Mouse (Mus musculus): ENCODE results near the gene Gm47841. TPM values are rescaled to one million over a fixed set of nuclear protein-coding genes. Genes with fewer than 3 reads are reported as not detected.

Gene Gm47841
- polyA plus RNA-seq, 1 experiment: not detected

DNA sequence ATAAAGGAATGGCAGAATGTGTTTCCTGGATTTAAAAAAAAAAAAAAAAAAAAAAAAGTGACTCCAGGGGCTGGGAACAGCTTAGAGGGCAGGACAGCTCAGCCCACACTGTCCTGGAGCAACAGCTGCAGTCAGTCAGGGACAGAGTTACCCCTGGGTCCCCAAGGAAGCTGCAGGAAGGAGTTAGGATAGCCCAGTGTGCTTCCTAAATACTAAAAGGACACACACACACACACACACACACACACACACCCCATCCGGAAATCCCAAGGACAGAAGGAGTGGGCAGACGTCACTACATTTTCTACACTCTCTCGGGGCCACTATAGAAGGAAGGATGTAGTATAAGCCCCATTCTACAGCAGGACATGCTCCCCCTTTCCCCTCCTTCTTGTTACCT, 20.8 kb upstream of the Gm47841 start:
- 58% methylated on average over 3 of the region's 3 CpGs for WGBS
- Histone ChIP-seq H3K4me1 (ENCODE audit: control insufficient read depth, insufficient read depth, insufficient read length) (no peaks in the 10 kb centered on the region), H3K4me3 (ENCODE audit: extremely low read depth, insufficient read depth, insufficient read length) (no peak overlapping the region), H3K27me3 (ENCODE audit: control insufficient read depth, insufficient read depth, low read length) (no peaks in the 10 kb centered on the region; the same call in 1 of the 2 replicates), H3K36me3 (ENCODE audit: control insufficient read depth, insufficient read depth, low read length) (no peaks in the 10 kb centered on the region), H3K27ac (ENCODE audit: insufficient read depth, low read length) (no peak overlapping the region)
- DNase-seq (ENCODE audit: low read depth in 1 of 2, low spot score in 2 of 2): no peak
- TF ChIP-seq POLR2A (IDR thresholded peaks at IDR 0.05; ENCODE audit: low read depth, low read length): no peak
- no peak for TF ChIP-seq CTCF (IDR thresholded peaks at IDR 0.05; ENCODE audit: extremely low read depth, insufficient read depth, insufficient read length, insufficient replicate concordance)

DNA sequence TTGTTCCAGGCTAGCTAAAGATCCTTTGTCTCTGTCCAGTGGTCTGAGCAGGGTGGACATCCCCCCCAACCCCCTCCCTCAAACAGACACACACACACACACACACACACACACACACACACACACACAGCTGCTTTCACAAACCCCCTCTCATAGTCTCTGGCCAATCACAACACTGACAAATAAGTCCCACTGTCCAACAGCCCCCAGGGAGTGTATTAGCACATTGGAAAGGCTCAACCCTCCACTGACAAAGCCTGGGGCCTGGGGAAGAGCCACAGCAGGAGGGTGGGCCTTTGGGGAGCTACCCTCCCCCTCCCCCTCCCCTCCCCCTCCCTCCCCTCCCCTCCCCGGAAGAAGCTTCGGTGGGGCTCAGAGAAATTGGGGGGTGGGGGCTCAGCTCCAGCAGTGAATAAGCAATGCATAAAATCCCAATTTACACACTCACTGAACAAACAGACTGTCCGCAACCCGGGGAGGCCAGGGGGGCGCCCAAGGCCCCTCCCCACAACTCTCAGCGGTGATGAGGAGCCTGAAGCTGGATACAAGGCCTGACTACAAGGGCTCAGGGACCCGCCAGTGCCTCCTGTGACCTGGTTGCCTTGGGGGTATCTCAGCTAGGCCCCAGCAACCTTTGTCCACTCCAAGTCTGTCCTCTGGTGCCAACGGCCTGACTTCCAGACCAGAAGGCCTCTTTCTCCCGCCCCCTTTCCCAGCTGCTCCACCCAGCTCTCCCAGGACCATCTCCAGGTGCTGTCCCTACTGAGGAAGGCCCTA, 19.9 kb upstream of the Gm47841 start:
- no peak for TF ChIP-seq CTCF (IDR thresholded peaks at IDR 0.05; ENCODE audit: extremely low read depth, insufficient read depth, insufficient read length, insufficient replicate concordance)
- no peak for TF ChIP-seq POLR2A (IDR thresholded peaks at IDR 0.05; ENCODE audit: low read depth, low read length)
- H3K36me3 ChIP-seq (ENCODE audit: control insufficient read depth, insufficient read depth, low read length): no peaks in the 10 kb centered on the region
- H3K27ac ChIP-seq (ENCODE audit: insufficient read depth, low read length): no peak overlapping the region
- H3K4me1 ChIP-seq (ENCODE audit: control insufficient read depth, insufficient read depth, insufficient read length): no peaks in the 10 kb centered on the region
- DNase-seq (ENCODE audit: low read depth in 1 of 2, low spot score in 2 of 2): no peak
- no peak overlapping the region for H3K4me3 ChIP-seq (ENCODE audit: extremely low read depth, insufficient read depth, insufficient read length)
- no peaks in the 10 kb centered on the region; the same call in 1 of the 2 replicates for H3K27me3 ChIP-seq (ENCODE audit: control insufficient read depth, insufficient read depth, low read length)
- WGBS: 80% methylated on average over 7 of the region's 9 CpGs

GRCm38 (mm10) chr15:101066364-101066847, 19.2 kb upstream of the Gm47841 start:
- WGBS: 69% methylated on average over 6 of the region's 6 CpGs
- Histone ChIP-seq H3K4me1 (ENCODE audit: control insufficient read depth, insufficient read depth, insufficient read length) (no peaks in the 10 kb centered on the region), H3K4me3 (ENCODE audit: extremely low read depth, insufficient read depth, insufficient read length) (no peak overlapping the region), H3K27ac (ENCODE audit: insufficient read depth, low read length) (no peak overlapping the region), H3K27me3 (ENCODE audit: control insufficient read depth, insufficient read depth, low read length) (no peaks in the 10 kb centered on the region; the same call in 1 of the 2 replicates), H3K36me3 (ENCODE audit: control insufficient read depth, insufficient read depth, low read length) (no peaks in the 10 kb centered on the region)
- TF ChIP-seq POLR2A (IDR thresholded peaks at IDR 0.05; ENCODE audit: low read depth, low read length): no peak
- no peak for TF ChIP-seq CTCF (IDR thresholded peaks at IDR 0.05; ENCODE audit: extremely low read depth, insufficient read depth, insufficient read length, insufficient replicate concordance)
- DNase-seq (ENCODE audit: low read depth in 1 of 2, low spot score in 2 of 2): no peak

- Histone ChIP-seq H3K27ac (ENCODE audit: insufficient read depth, low read length) (no peak overlapping the region), H3K36me3 (ENCODE audit: control insufficient read depth, insufficient read depth, low read length) (no peaks in the 10 kb centered on the region), H3K27me3 (ENCODE audit: control insufficient read depth, insufficient read depth, low read length) (no peaks in the 10 kb centered on the region), H3K4me3 (ENCODE audit: extremely low read depth, insufficient read depth, insufficient read length) (no peak overlapping the region), H3K4me1 (ENCODE audit: control insufficient read depth, insufficient read depth, insufficient read length) (no peaks in the 10 kb centered on the region)
- 68% methylated on average over 6 of the region's 6 CpGs for WGBS
- DNase-seq (ENCODE audit: low read depth in 1 of 2, low spot score in 2 of 2): no peak
- no peak for TF ChIP-seq POLR2A (IDR thresholded peaks at IDR 0.05; ENCODE audit: low read depth, low read length)
- no peak for TF ChIP-seq CTCF (IDR thresholded peaks at IDR 0.05; ENCODE audit: extremely low read depth, insufficient read depth, insufficient read length, insufficient replicate concordance)
Observed at GRCm38 (mm10) chr15:101065069-101065468, 17.9 kb upstream of the Gm47841 start.

DNA sequence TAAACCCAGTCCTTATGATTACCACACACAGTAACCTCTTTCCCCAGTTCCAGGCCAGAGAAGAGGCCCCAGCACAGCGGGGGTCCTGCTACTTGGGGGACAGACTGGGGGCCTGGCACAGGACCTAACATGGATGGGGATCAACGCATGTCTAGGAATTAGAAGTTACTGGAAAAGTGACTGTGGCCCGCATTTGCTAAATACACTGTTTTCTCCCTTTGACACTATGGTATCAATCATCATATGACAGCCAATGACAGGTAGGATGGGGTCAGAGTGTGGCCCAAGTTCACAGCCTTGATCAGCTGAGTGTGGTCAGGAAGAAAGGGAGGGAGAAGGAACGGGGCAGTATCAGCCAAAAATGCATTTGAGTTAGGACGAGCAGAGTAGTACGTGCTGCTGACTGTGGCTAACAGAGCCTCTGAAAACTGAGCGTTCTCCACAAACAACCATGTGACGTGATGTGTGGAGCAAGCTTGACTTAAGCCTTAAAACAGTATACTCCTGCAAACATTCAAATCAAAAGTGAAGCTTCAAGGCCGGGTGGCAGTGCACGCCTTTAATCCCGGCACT, 13.2 kb upstream of the Gm47841 start:
- WGBS: 86% methylated on average over 11 of the region's 11 CpGs
- H3K27ac ChIP-seq (ENCODE audit: insufficient read depth, low read length): no peak overlapping the region
- H3K27me3 ChIP-seq (ENCODE audit: control insufficient read depth, insufficient read depth, low read length): no peaks in the 10 kb centered on the region
- no peak for DNase-seq (ENCODE audit: low read depth in 1 of 2, low spot score in 2 of 2)
- TF ChIP-seq POLR2A (IDR thresholded peaks at IDR 0.05; ENCODE audit: low read depth, low read length) (no peak), CTCF (IDR thresholded peaks at IDR 0.05; ENCODE audit: extremely low read depth, insufficient read depth, insufficient read length, insufficient replicate concordance) (no peak)
- no peaks in the 10 kb centered on the region for H3K36me3 ChIP-seq (ENCODE audit: control insufficient read depth, insufficient read depth, low read length)
- H3K4me1 ChIP-seq (ENCODE audit: control insufficient read depth, insufficient read depth, insufficient read length): no peaks in the 10 kb centered on the region
- H3K4me3 ChIP-seq (ENCODE audit: extremely low read depth, insufficient read depth, insufficient read length): no peak overlapping the region

DNA sequence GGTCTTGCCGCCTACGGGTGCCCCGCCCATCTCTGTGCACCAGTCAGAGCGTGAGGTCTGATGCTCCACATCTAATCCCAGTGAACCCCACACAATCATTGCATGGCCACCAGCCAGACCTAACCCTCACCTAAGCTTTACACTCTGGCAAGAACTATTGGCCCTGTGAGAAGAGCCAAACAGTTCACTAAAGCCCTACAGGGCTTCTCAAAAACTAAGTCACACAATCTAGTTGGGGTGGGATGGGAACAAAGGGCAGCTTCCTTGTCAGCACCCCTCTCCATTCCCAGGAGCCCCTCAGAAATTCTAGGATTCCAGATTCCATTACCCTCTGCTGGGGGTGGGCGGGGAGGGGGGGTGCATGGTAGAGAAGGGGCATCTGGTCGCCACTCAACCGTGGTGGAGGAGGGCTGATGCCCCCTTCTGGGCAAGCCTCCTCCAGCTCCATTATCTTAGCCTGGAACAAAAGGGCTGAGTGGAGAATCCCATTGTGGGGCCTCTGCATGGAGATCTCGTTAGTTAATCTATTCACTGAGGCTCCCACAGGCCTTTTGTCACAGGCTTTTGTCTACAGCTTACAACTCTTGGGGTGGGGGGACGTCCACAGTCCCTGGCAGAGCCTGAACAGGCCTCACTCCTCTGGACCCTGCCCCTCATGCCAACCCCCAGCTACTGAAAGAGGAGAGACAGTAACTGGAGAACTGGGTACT, 12.5 kb upstream of the Gm47841 start:
- WGBS: 75% methylated on average over 9 of the region's 9 CpGs
- Histone ChIP-seq H3K36me3 (ENCODE audit: control insufficient read depth, insufficient read depth, low read length) (no peaks in the 10 kb centered on the region), H3K4me3 (ENCODE audit: extremely low read depth, insufficient read depth, insufficient read length) (no peak overlapping the region), H3K27ac (ENCODE audit: insufficient read depth, low read length) (no peak overlapping the region), H3K4me1 (ENCODE audit: control insufficient read depth, insufficient read depth, insufficient read length) (no peaks in the 10 kb centered on the region), H3K27me3 (ENCODE audit: control insufficient read depth, insufficient read depth, low read length) (no peaks in the 10 kb centered on the region)
- TF ChIP-seq CTCF (IDR thresholded peaks at IDR 0.05; ENCODE audit: extremely low read depth, insufficient read depth, insufficient read length, insufficient replicate concordance): no peak
- no peak for TF ChIP-seq POLR2A (IDR thresholded peaks at IDR 0.05; ENCODE audit: low read depth, low read length)
- no peak for DNase-seq (ENCODE audit: low read depth in 1 of 2, low spot score in 2 of 2)
